Comparison of ENCODE assay signal across 10 mouse cellular contexts in the genomic region with DNA sequence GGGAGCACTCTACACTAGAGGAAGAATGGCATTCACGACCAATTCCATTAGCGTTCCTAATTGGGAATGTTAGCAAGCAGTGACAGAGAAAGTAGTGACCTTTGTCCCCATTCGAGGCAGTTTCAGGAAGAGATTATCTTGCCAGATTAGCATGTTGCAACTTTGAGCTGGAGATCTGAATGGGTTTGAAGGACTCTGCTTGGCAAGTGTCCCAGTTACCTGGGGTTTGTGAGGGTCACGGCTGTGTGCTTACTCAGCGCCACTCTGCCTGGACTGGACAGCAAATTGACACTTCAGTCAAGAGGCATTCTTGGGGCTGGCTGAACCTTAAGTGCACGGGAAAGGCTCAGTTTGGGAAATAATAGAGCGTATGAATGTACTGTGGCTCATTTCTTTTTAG. TPM values are rescaled to one million over a fixed set of nuclear protein-coding genes. Genes with fewer than 3 reads are reported as not detected.
DNase-seq lines count a peak whose midpoint lies in the region; ATAC-seq lines count a peak whose summit lies in the region.
"Had no signal": no experiment of that assay in that cellular context is flagged by ENCODE, and none has a peak within 500 bp of the region (broad histone marks: within the 10 kb centered on the region; RNA-seq: fewer than 3 reads in every experiment).

No protein-coding gene starts in this region.

- H3K27ac ChIP-seq in heart, embryonic 16.5 days (ENCODE audit: low read length), result peak overlapping the region; percentile 32
- H3K27ac ChIP-seq in heart, embryonic 10.5 days, result no peak overlapping the region

- 19% methylated on average over 7 of the region's 7 CpGs for WGBS in heart, embryonic 16.5 days
- WGBS in heart, embryonic 10.5 days, result 14% methylated on average over 7 of the region's 7 CpGs

- no peak overlapping the region; the same call in 1 of the 2 replicates for H3K9ac ChIP-seq in heart, embryonic 16.5 days (ENCODE audit: low read length)

- peak overlapping the region; percentile 19; the same call in 1 of the 2 replicates for H3K4me2 ChIP-seq in heart, embryonic 16.5 days (ENCODE audit: low read depth, low read length)

- no peaks in the 10 kb centered on the region for H3K27me3 ChIP-seq in heart, embryonic 16.5 days (ENCODE audit: control insufficient read depth, insufficient read depth, low read length)
- no peaks in the 10 kb centered on the region for H3K27me3 ChIP-seq in heart, embryonic 10.5 days (ENCODE audit: insufficient read depth, poor library complexity, severe bottlenecking)

- no peak for ATAC-seq in heart, embryonic 16.5 days (replicated peaks; ENCODE audit: extremely low read depth, insufficient read depth, low FRiP score)

- H3K4me3 ChIP-seq in heart, embryonic 16.5 days (ENCODE audit: low read length), result no peak overlapping the region
- no peak overlapping the region for H3K4me3 ChIP-seq in heart, embryonic 10.5 days
- H3K4me3 ChIP-seq: myocyte had no signal

- no peaks in the 10 kb centered on the region for H3K36me3 ChIP-seq in heart, embryonic 16.5 days (ENCODE audit: control insufficient read depth, insufficient read depth)
- H3K36me3 ChIP-seq in heart, embryonic 10.5 days, result no peaks in the 10 kb centered on the region

- H3K4me1 ChIP-seq in heart, embryonic 16.5 days (ENCODE audit: control insufficient read depth, insufficient read depth, low read length), result peaks cover 62% of the 10 kb centered on the region
- H3K4me1 ChIP-seq in heart, embryonic 10.5 days, result peaks cover 93% of the 10 kb centered on the region

- DNase-seq in heart, embryonic 10.5 days (ENCODE audit: low spot score), result no peak
- DNase-seq in adipocyte (ENCODE audit: low spot score), result peak; percentile 15
- DNase-seq in fat pad, adult 2 months (ENCODE audit: extremely low read depth, low read depth, low spot score), result peak; percentile 43
- peak; percentile 89 to 94 for DNase-seq in lung, adult 18-20 months
- no peak for DNase-seq in layer of hippocampus, postnatal 14 days (ENCODE audit: low spot score in 2 of 2)
- DNase-seq in layer of hippocampus, adult 11-12 months (ENCODE audit: low spot score), result no peak
- no peak for DNase-seq in thymus, postnatal 4 days
- DNase-seq: thymus, adult 18-20 months had no signal

- no peaks in the 10 kb centered on the region for H3K9me3 ChIP-seq in heart, embryonic 16.5 days (replicated peaks; ENCODE audit: control insufficient read depth, low read length)
- H3K9me3 ChIP-seq in heart, embryonic 10.5 days, result no peaks in the 10 kb centered on the region

RNA-seq across cellular contexts. Expression of gene Bach2, which starts 8.2 kb away (rescaled TPM):
- 4.8 and 5.0 TPM in 2 replicates for polyA plus RNA-seq in heart, embryonic 16.5 days (2015; fragmentation: Nextera tagmentation; extraction: Ambion mirVana)
- polyA plus RNA-seq in heart, embryonic 10.5 days (2016; fragmentation: Nextera tagmentation; extraction: Ambion mirVana), result 7.7 and 8.8 TPM in 2 replicates
- 10 to 100 TPM; 22.2 to 24.9 TPM for total RNA-seq in layer of hippocampus, postnatal 14 days (2021)

Comparison
In these comparisons a context has a peak if more than half of its experiments do, and no peak if none do; other contexts are left out.
1. DNase-seq: peak in adipocyte (single experiment), fat pad, adult 2 months (single experiment) and lung, adult 18-20 months (2 of 2); none in heart, embryonic 10.5 days (single experiment), layer of hippocampus, postnatal 14 days (0 of 2), layer of hippocampus, adult 11-12 months (single experiment) and thymus, postnatal 4 days (single experiment).